Mouse (Mus musculus) CH12.LX (cell line): ENCODE data around the gene Defb15. TPM values are rescaled to one million over a fixed set of nuclear protein-coding genes. Genes with fewer than 3 reads are reported as not detected.

Experiments
- DNase-seq: peaks from one replicate; pipeline ENCODE4 v3.0.0-alpha.2; 2013; ENCODE audit errors: extremely low read depth
- H3K27ac ChIP-seq: 2 replicates; pipeline ENCODE4 v1.5.1; 2012; ENCODE audit warnings: low read depth, mild to moderate bottlenecking, control low read depth, moderate library complexity; ENCODE audit not compliant: insufficient read depth
- H3K27me3 ChIP-seq: replicated peaks from 2 replicates; pipeline ENCODE3; 2012; ENCODE audit warnings: inconsistent platforms
- H3K36me3 ChIP-seq, 2 experiments: replicated peaks in 1 of 2; 2 replicates each; pipeline versions ENCODE3 to v1.6.1; 2012; ENCODE audit warnings: inconsistent platforms in 1 of 2, low read length in 1 of 2, mild to moderate bottlenecking in 1 of 2, mixed read lengths in 1 of 2, moderate library complexity in 1 of 2; ENCODE audit not compliant: control insufficient read depth in 1 of 2, insufficient read depth in 1 of 2
- H3K4me1 ChIP-seq, 2 experiments: 2 replicates each; pipeline ENCODE4 v1.6.1; 2012; ENCODE audit warnings: inconsistent platforms in 1 of 2, moderate library complexity in 1 of 2; ENCODE audit not compliant: insufficient read depth in 2 of 2, control insufficient read depth in 1 of 2
- H3K4me2 ChIP-seq: 2 replicates; pipeline ENCODE4 v1.6.1; 2012; ENCODE audit warnings: low read depth, mild to moderate bottlenecking, control low read depth; ENCODE audit not compliant: poor library complexity, insufficient read depth, severe bottlenecking
- H3K4me3 ChIP-seq, 3 experiments: fragments of 150-350 bp in 1 of 3; sonication (generic) in 1 of 3; replicated peaks in 1 of 3; 2 replicates each; pipeline versions ENCODE3 to v1.5.1; 2011 to 2012; ENCODE audit warnings: low read depth in 2 of 3, low read length in 2 of 3, mild to moderate bottlenecking in 2 of 3, moderate library complexity in 2 of 3, control low read depth in 1 of 3, improper control_type of control experiment in 1 of 3, inconsistent platforms in 1 of 3, mixed read lengths in 1 of 3; ENCODE audit not compliant: poor library complexity in 1 of 3
- H3K79me2 ChIP-seq: replicated peaks from 2 replicates; pipeline ENCODE4 v1.6.1; 2012; ENCODE audit warnings: mild to moderate bottlenecking, moderate library complexity; ENCODE audit not compliant: control insufficient read depth, poor library complexity, insufficient read depth, severe bottlenecking; ENCODE audit errors: extremely low read depth
- H3K9ac ChIP-seq: 2 replicates; pipeline ENCODE4 v1.6.1; 2012; ENCODE audit warnings: low read depth, mild to moderate bottlenecking, control low read depth, moderate library complexity; ENCODE audit not compliant: insufficient read depth
- H3K9me3 ChIP-seq: replicated peaks from 2 replicates; pipeline ENCODE3; 2012; ENCODE audit warnings: low read length, inconsistent platforms, mixed read lengths
- CTCF ChIP-seq, 2 experiments: IDR thresholded peaks in 1 of 2; conservative IDR thresholded peaks in 1 of 2; 2 replicates each; pipeline ENCODE4 v1.5.1; 2011 to 2012; ENCODE audit warnings: low read depth in 2 of 2, low read length in 2 of 2, improper control_type of control experiment in 1 of 2, inconsistent platforms in 1 of 2, mild to moderate bottlenecking in 1 of 2, moderate library complexity in 1 of 2
- ETS1 ChIP-seq: conservative IDR thresholded peaks from 2 replicates; pipeline ENCODE4 v1.6.1; 2012; ENCODE audit warnings: low read depth, mild to moderate bottlenecking, inconsistent platforms, low read length, improper control_type of control experiment, moderate library complexity
- IRF4 ChIP-seq: IDR thresholded peaks from 2 replicates; pipeline ENCODE4 v1.6.1; 2014; ENCODE audit warnings: low read depth, mild to moderate bottlenecking, inconsistent platforms, low read length, improper control_type of control experiment
- MAFK ChIP-seq: IDR thresholded peaks from 2 replicates; pipeline ENCODE4 v1.6.1; 2011; ENCODE audit warnings: low read length, improper control_type of control experiment; ENCODE audit not compliant: insufficient replicate concordance
- MAZ ChIP-seq: IDR thresholded peaks from 2 replicates; pipeline ENCODE4 v1.6.1; 2012; ENCODE audit warnings: low read depth, mild to moderate bottlenecking, inconsistent platforms, low read length, improper control_type of control experiment, moderate library complexity
- NELFE ChIP-seq: IDR thresholded peaks from 2 replicates; pipeline ENCODE4 v1.6.1; 2011; ENCODE audit warnings: low read depth, low read length, improper control_type of control experiment
- RAD21 ChIP-seq: IDR thresholded peaks from 2 replicates; pipeline ENCODE4 v1.6.1; 2011; ENCODE audit warnings: low read depth, mild to moderate bottlenecking, low read length, improper control_type of control experiment, moderate library complexity
- RCOR1 ChIP-seq: conservative IDR thresholded peaks from 2 replicates; pipeline ENCODE4 v1.6.1; 2012; ENCODE audit warnings: low read depth, mild to moderate bottlenecking, inconsistent platforms, low read length, improper control_type of control experiment
- SIN3A ChIP-seq: IDR thresholded peaks from 2 replicates; pipeline ENCODE4 v1.6.1; 2012; ENCODE audit warnings: low read length, improper control_type of control experiment, inconsistent platforms
- SMC3 ChIP-seq: IDR thresholded peaks from 2 replicates; pipeline ENCODE4 v1.6.1; 2011; ENCODE audit warnings: low read depth, low read length, improper control_type of control experiment
- UBTF ChIP-seq: IDR thresholded peaks from 2 replicates; pipeline ENCODE4 v1.6.1; 2012; ENCODE audit warnings: low read depth, mild to moderate bottlenecking, inconsistent platforms, low read length, improper control_type of control experiment, moderate library complexity
- USF1 ChIP-seq: IDR thresholded peaks from 2 replicates; pipeline ENCODE4 v1.6.1; 2014; ENCODE audit warnings: low read depth, mild to moderate bottlenecking, inconsistent platforms, low read length, improper control_type of control experiment
- ZKSCAN1 ChIP-seq: IDR thresholded peaks from 2 replicates; pipeline ENCODE4 v1.6.1; 2012; ENCODE audit warnings: low read depth, inconsistent platforms, low read length, improper control_type of control experiment, borderline replicate concordance
- ZNF384 ChIP-seq: IDR thresholded peaks from 2 replicates; pipeline ENCODE4 v1.6.1; 2012; ENCODE audit warnings: low read depth, low read length, improper control_type of control experiment, inconsistent platforms
- dilution Hi-C: fragments of 300-500 bp; cut with MboI; formaldehyde crosslinking; loops from 2 replicates; pipeline ENCODE4 v1.14.3; 2020; ENCODE audit warnings: low sequenced_read_pairs; ENCODE audit not compliant: extremely low pct_unique_long_range_greater_than_20kb, extremely low pct_ligation_motif_present
- in situ Hi-C: fragments of 300-500 bp; cut with MboI; formaldehyde crosslinking; loops from 3 replicates; pipeline ENCODE4 v1.14.3; 2019; ENCODE audit warnings: low sequenced_read_pairs, low pct_ligation_motif_present, low pct_unique_long_range_greater_than_20kb, mixed read lengths
- polyA plus RNA-seq: library from polyadenylated mRNA; unstranded; fragments of >175 nt; gene quantifications from 2 replicates; pipeline ENCODE4 v1.2.1, GENCODE M21; 2012; ENCODE audit warnings: low read depth; ENCODE audit not compliant: insufficient read length
- total RNA-seq, 2 experiments: library from RNA; depleted of rRNA; stranded (reverse); fragments of 300-350 nt in 1 of 2; fragments of >200 nt in 1 of 2; gene quantifications; 2 replicates each; pipeline ENCODE4 v1.2.3; 2012 to 2014

The Defb15 gene
- total RNA-seq (2012; rRNA removed) (not detected in 2 replicates), total RNA-seq (2014; rRNA removed) (not detected in 2 replicates), polyA plus RNA-seq (not detected in 2 replicates)

GRCm38 (mm10) chr8:21932610-21933009 lies at the start of gene Defb15:
Gene Defb15, minus strand, starts transcription at chr8:21932710.
- TF ChIP-seq MAZ = no peak
- TF ChIP-seq ETS1 = no peak
- TF ChIP-seq ZNF384 = no peak
- TF ChIP-seq ZKSCAN1 = no peak
- Histone ChIP-seq H3K9ac (no peak within 1 kb of the TSS), H3K79me2 (no peaks in the 10 kb centered on the region), H3K9me3 (no peaks in the 10 kb centered on the region), H3K4me3 (no peak within 1 kb of the TSS), H3K36me3 (no peaks in the 10 kb centered on the region), H3K4me2 (no peak within 1 kb of the TSS), H3K27me3 (peaks cover 38% of the 10 kb centered on the region), H3K4me1 (no peaks in the 10 kb centered on the region), H3K27ac (no peak within 1 kb of the TSS)
- in situ Hi-C loops (no loop called here), dilution Hi-C loops (no loop called here)
- no peak for DNase-seq

GRCm38 (mm10) chr8:21981664-21982337 lies 49.3 kb upstream of the Defb15 start:
- Histone ChIP-seq H3K4me3 (no peak overlapping the region), H3K27me3 (peaks cover 31% of the 10 kb centered on the region), H3K9ac (no peak overlapping the region), H3K4me1 (no peaks in the 10 kb centered on the region), H3K36me3 (no peaks in the 10 kb centered on the region), H3K9me3 (no peaks in the 10 kb centered on the region), H3K79me2 (no peaks in the 10 kb centered on the region), H3K4me2 (no peak overlapping the region), H3K27ac (no peak overlapping the region)
- dilution Hi-C loops (no loop called here), in situ Hi-C loops (no loop called here)
- DNase-seq = peak; percentile 7
- TF ChIP-seq USF1 = no peak
- TF ChIP-seq NELFE = no peak
- peak in 1 of 2 experiments; percentile 61; a peak in 2 of 4 replicates for TF ChIP-seq CTCF (conservative IDR thresholded peaks at IDR 0.05 in 1 of 2, IDR thresholded peaks at IDR 0.05 in 1 of 2; ENCODE audit: low read depth in 2 of 2, low read length in 2 of 2)
- TF ChIP-seq RAD21 = peak; percentile 56
- TF ChIP-seq UBTF = no peak
- TF ChIP-seq SIN3A = no peak
- TF ChIP-seq RCOR1 = no peak
- TF ChIP-seq IRF4 = no peak
- TF ChIP-seq SMC3 = peak; percentile 50
- no peak for TF ChIP-seq MAFK
